Mouse (Mus musculus) embryonic facial prominence, embryonic 14.5 days (tissue): ENCODE data around the gene Chadl. TPM values are rescaled to one million over a fixed set of nuclear protein-coding genes. Genes with fewer than 3 reads are reported as not detected.
"Not testable (repeated sequence)": the region's sequence is repeated elsewhere in the genome, so short reads cannot be mapped to it uniquely, and the experiment has no call there.

ENCODE experiments used
- ATAC-seq: fragments of 200-750 bp; cut with Nextera tagmentation; 2 replicates; pipeline ENCODE4 v1.8.0; 2017; ENCODE audit warnings: low read depth, moderate number of reproducible peaks, moderate TSS enrichment
- DNase-seq: peaks from one replicate; pipeline ENCODE4 v3.0.0-alpha.2; 2015; ENCODE audit warnings: low spot score
- H3K27ac ChIP-seq: fragments of 300-500 bp; sonication (generic); replicated peaks from 2 replicates; pipeline ENCODE4 v1.5.1; 2014; ENCODE audit warnings: low read depth, mild to moderate bottlenecking, low read length, moderate library complexity
- H3K27me3 ChIP-seq: fragments of 300-500 bp; sonication (generic); replicated peaks from 2 replicates; pipeline ENCODE4 v1.6.1; 2014; ENCODE audit warnings: low read length; ENCODE audit not compliant: control insufficient read depth, insufficient read depth
- H3K36me3 ChIP-seq: fragments of 300-500 bp; sonication (generic); 2 replicates; pipeline ENCODE4 v1.6.1; 2014; ENCODE audit warnings: low read length, mixed read lengths; ENCODE audit not compliant: control insufficient read depth, insufficient read depth
- H3K4me1 ChIP-seq: fragments of 300-500 bp; sonication (generic); 2 replicates; pipeline ENCODE4 v1.6.1; 2014; ENCODE audit warnings: antibody characterized with exemption, low read length; ENCODE audit not compliant: control insufficient read depth, insufficient read depth
- H3K4me2 ChIP-seq: fragments of 300-500 bp; sonication (generic); 2 replicates; pipeline ENCODE4 v1.6.1; 2014; ENCODE audit warnings: low read depth, mild to moderate bottlenecking, low read length, moderate library complexity, mixed read lengths
- H3K4me3 ChIP-seq: fragments of 300-500 bp; sonication (generic); 2 replicates; pipeline ENCODE4 v1.5.1; 2014; ENCODE audit warnings: low read depth, mild to moderate bottlenecking, low read length
- H3K9ac ChIP-seq: fragments of 300-500 bp; sonication (generic); 2 replicates; pipeline ENCODE4 v1.6.1; 2014; ENCODE audit warnings: low read depth, mild to moderate bottlenecking, low read length, moderate library complexity, mixed read lengths
- H3K9me3 ChIP-seq: fragments of 300-500 bp; sonication (generic); 2 replicates; pipeline ENCODE4 v1.6.1; 2016; ENCODE audit warnings: low read length; ENCODE audit not compliant: control insufficient read depth
- WGBS: fragments of 180-500 bp; shearing (Covaris S2); extraction: QIAGEN DNeasy Blood & Tissue Kit; methylation state at CpG from one replicate; pipeline ENCODE4 v1.1.7; 2014; 5-methylcytosine and 5-hydroxymethylcytosine counted together
- polyA plus RNA-seq: library from polyadenylated mRNA; unstranded; fragments of >200 nt; fragmentation: Nextera tagmentation; extraction: Ambion mirVana; gene quantifications from 2 replicates; pipeline ENCODE4 v1.2.1, GENCODE M21; 2014

Gene Chadl
- polyA plus RNA-seq, result 11.5 and 14.7 TPM in 2 replicates

DNA sequence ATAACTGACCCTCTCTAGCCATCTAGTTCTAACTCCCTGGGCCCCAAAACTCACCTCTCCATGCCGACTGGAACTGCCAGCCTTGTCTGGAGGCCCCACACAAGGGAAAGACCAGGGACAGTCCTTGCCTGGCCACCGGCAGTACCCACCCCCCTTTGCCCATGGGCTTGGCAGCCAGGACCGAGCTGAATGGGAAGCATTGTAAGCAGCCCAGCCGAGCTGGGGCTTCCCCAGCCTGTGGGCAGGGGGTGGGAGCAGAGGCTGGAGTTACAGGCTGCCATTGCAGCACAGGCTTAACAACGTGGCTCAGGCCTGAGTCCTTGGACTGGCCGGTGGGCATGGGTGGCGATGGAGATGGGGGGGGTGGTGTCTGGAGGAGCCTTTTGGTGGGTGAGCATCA, at the start of gene Chadl:
TSS of gene Chadl (minus strand) at position 113 of the 400 bp plus-strand sequence.
- Histone ChIP-seq H3K4me1 (0 out of 2 replicates have a peak, but pooled peaks cover 5% of the 10 kb centered on the region), H3K9me3 (no peaks in the 10 kb centered on the region), H3K27me3 (peaks cover 30% of the 10 kb centered on the region), H3K4me3 (peak within 1 kb of the TSS; percentile 14; the same call in 1 of the 2 replicates), H3K27ac (no peak within 1 kb of the TSS; the same call in 1 of the 2 replicates), H3K4me2 (peak within 1 kb of the TSS; percentile 32), H3K9ac (peak within 1 kb of the TSS; percentile 27; the same call in 1 of the 2 replicates), H3K36me3 (no peaks in the 10 kb centered on the region)
- WGBS, result 49% methylated on average over 7 of the region's 7 CpGs
- DNase-seq (peak; percentile 47), ATAC-seq (no peak)

DNA sequence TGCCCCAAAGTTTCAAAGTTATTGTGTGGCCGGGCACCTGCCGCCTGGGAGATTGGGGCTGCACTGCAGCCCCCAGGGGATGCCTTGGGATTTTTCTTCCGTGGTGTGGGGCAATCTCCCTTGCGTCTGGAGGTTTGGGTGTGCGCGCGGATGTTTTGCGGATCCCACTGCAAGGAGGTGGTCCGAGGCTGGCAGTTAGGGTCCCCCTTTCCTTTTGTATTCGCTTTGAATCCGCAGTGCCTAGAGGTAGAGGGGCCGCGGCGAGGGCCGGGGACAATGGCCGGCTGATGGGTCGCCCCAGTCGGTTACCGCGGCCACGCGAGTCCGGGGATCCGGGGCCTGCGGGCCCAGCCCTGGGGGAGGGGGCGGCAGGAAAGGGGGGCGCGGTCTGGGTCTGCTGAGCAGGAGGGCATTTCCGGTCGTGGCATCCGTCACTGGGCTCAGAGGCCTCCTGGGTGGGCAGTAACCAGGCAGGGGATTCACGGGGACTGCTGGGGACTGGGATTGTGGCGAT, 48.6 kb upstream of the Chadl start:
- Histone ChIP-seq H3K4me2 (peak overlapping the region; percentile 79), H3K9me3 (no peaks in the 10 kb centered on the region), H3K27ac (peak overlapping the region; percentile 93), H3K4me3 (peak overlapping the region; percentile 96), H3K4me1 (peaks cover 6% of the 10 kb centered on the region; the same call in 1 of the 2 replicates), H3K27me3 (no peaks in the 10 kb centered on the region), H3K36me3 (no peaks in the 10 kb centered on the region), H3K9ac (peak overlapping the region; percentile 83)
- WGBS, result under 1% methylated on average over 30 of the region's 33 CpGs
- peak; percentile 84 for ATAC-seq
- peak; percentile 79 for DNase-seq

DNA sequence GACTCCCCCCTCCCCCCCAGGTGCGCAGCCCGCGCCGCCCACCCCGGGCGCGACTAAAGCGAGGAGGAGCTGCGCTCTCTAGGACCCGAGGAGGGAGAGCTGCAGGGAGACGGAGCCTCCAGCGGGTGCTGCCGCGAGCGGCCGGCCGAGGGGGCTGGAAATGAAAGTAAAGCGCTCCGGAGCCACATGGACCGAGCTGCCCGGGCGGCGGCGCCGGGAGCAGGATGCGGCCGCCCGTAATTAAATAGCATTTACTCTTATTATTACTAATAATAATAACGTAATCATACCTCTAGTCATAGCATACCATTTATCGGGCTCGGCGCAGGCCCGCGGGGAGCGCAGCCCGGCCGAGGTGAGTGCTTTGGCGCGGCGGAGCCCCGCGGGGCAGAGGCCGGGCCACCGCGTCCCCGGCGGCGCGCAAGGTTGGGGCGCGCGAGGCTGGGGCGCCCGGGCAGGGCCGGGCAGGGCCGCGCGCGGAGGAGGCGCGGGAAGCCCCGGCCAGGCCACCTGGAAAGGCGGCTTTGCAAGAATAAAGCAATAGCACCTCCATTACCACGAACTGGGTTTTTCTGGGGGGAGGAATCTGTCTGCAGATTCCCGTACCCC, 48.0 kb upstream of the Chadl start, which contains the start of the genes Zc3h7b and Rangap1:
TSS of gene Zc3h7b (plus strand) at position 66 of the 609 bp plus-strand sequence.
TSS of gene Rangap1 (minus strand) at position 539 of the 609 bp plus-strand sequence.
- ATAC-seq, result peak; percentile 90
- under 1% methylated on average over 48 of the region's 65 CpGs for WGBS

DNA sequence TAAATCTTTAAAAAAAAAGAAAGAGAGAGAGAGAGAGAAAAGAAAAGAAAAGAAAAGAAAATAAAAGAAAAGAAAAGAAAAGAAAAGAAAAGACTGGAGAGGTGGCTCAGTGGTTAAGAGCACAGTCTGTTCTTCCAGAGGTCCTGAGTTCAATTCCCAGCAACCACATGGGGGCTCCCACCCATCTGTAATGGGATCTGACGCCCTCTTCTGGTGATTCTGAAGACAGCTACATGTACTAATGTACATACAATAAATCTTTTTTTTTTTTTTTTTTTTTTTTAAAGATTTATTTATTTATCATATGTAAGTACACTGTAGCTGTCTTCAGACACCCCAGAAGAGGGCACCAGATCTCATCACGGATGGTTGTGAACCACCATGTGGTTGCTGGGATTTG, 45.3 kb upstream of the Chadl start:
- H3K27me3 ChIP-seq, ATAC-seq, H3K4me1 ChIP-seq, H3K4me3 ChIP-seq, H3K4me2 ChIP-seq, H3K36me3 ChIP-seq, H3K27ac ChIP-seq, DNase-seq, H3K9me3 ChIP-seq, H3K9ac ChIP-seq: not testable (repeated sequence)
- 25% methylated on average over 2 of the region's 2 CpGs for WGBS

More for the DNA sequence above, 48.0 kb upstream of the Chadl start, which contains the start of the genes Zc3h7b and Rangap1:
- Histone ChIP-seq H3K9ac (peak within 1 kb of the TSS; percentile 83), H3K27ac (peak within 1 kb of the TSS; percentile 93), H3K9me3 (no peaks in the 10 kb centered on the region), H3K36me3 (no peaks in the 10 kb centered on the region), H3K4me1 (peaks cover 6% of the 10 kb centered on the region; the same call in 1 of the 2 replicates), H3K4me2 (peak within 1 kb of the TSS; percentile 79), H3K4me3 (peak within 1 kb of the TSS; percentile 96), H3K27me3 (no peaks in the 10 kb centered on the region)
- peak; percentile 89 for DNase-seq

DNA sequence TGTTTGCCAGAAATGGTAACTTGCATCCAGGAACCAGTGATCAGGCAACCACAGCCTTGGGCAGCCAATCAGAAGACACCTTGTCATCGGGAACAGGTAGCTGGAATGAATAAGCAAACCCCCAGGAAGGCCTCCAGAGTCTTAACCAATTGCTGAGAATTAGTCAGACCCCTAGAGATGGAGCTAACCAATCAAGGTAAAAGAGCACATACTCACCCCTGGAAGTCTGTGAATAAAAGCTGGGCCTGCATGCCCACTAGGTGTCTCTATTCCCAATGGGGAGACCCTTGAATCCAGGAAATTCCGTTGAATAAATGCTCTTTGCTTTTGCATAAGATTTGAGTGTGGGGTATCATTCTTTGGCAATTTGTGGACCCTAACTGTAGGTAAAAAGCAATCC, 42.8 kb upstream of the Chadl start:
- no peaks in the 10 kb centered on the region for H3K36me3 ChIP-seq
- DNase-seq (peak; percentile 42), ATAC-seq (no peak)
- H3K9me3 ChIP-seq, result no peaks in the 10 kb centered on the region
- 0 out of 2 replicates have a peak, but pooled peaks cover 3% of the 10 kb centered on the region for H3K4me1 ChIP-seq
- 4% methylated on average over 2 of the region's 2 CpGs for WGBS
- H3K27ac ChIP-seq, result no peak overlapping the region
- no peaks in the 10 kb centered on the region for H3K27me3 ChIP-seq
- H3K9ac ChIP-seq, result no peak overlapping the region
- H3K4me3 ChIP-seq, result no peak overlapping the region
- H3K4me2 ChIP-seq, result no peak overlapping the region

DNA sequence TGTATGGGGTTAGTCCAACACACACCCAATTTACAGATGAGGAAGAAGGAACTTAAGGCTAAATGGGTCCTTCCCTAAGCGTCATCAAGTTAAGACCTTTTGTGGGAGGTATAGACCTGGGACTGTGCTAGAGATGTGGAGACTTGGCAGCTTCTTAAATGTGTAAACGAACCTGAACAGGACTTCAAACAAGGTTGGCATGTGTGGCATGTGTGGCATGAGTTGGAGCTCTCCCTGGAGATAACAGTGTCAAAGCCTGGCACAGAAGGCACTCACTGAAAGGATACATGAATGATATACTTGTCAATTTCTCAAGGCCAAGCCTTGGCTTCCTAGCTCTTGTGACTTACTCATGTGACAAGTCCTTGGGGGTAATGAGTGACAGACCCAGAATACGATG, 42.2 kb upstream of the Chadl start:
- H3K36me3 ChIP-seq, result no peaks in the 10 kb centered on the region
- DNase-seq (no peak), ATAC-seq (no peak)
- no peak overlapping the region for H3K4me2 ChIP-seq
- H3K4me1 ChIP-seq, result 0 out of 2 replicates have a peak, but pooled peaks cover under 1% of the 10 kb centered on the region
- H3K27ac ChIP-seq, result no peak overlapping the region
- H3K4me3 ChIP-seq, result no peak overlapping the region
- H3K9me3 ChIP-seq, result no peaks in the 10 kb centered on the region
- H3K9ac ChIP-seq, result no peak overlapping the region
- no peaks in the 10 kb centered on the region for H3K27me3 ChIP-seq
- 74% methylated on average over 3 of the region's 3 CpGs for WGBS

DNA sequence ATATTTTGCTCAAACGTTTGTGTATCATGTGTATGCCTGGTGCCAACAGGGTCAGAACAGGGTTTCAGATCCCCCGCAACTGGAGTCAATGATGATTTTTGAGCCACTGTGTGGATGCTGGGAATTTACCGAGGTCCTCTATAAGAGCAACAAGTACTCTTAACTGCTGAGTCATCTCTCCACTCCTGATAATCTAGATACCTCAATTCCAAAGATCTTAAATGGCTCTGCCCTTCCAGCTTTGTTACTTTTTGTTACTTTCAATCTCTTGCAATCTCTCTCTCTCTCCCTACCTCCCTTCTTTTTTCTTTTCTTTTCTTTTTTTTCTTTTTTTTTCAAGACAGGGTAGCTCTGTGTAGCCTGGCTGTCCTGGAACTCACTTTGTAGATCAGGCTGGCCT, 38.0 kb upstream of the Chadl start:
- DNase-seq (no peak), ATAC-seq (no peak)
- Histone ChIP-seq H3K4me1 (0 out of 2 replicates have a peak, but pooled peaks cover 2% of the 10 kb centered on the region), H3K9ac (no peak overlapping the region), H3K9me3 (no peaks in the 10 kb centered on the region), H3K4me2 (no peak overlapping the region), H3K27me3 (no peaks in the 10 kb centered on the region), H3K4me3 (no peak overlapping the region), H3K36me3 (no peaks in the 10 kb centered on the region), H3K27ac (no peak overlapping the region)
- WGBS, result 52% methylated on average over 3 of the region's 3 CpGs

DNA sequence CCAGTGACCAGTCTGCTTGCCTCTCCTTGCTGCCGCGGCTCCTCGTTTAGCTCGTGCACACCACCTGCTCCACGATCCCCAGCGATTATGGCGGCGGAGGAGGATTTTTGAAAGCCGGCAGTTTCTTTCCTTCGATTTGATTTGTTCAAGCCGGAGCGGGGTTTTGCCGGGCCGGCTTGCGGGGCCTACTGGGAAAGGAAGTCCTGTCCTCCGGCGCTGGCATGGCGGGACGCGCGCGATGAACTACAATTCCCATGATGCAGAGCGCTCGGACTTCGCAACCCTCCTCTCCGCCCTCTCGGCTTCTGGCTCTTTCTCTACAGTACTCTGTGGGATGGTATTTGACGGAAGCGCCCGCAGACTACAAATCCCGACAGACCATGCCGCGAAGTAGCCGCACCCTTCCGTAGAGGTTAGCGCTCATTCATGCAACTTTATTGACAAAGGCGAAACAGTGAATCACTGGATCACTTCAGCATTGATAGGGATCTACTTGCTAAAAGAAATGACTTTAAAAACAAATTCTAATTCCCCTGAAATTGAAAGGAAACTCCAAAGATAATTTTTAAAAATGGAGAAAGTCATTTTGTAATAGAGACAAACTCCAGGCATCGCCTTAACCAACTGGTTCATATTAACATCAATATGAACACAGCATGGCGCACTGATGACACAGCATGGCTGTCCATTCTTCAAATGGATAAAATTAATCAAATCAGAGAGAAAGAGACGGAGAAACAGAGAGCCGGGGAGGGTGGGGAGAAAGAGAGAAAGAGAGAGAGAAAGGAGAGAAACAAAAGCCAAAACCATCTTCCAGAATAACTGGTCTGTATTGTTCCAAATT, 32.9 kb upstream of the Chadl start:
- peak overlapping the region; percentile 66 for H3K27ac ChIP-seq
- 4% methylated on average over 39 of the region's 41 CpGs for WGBS
- ATAC-seq, result peak; percentile 100

More for the DNA sequence above, 32.9 kb upstream of the Chadl start:
- peak; percentile 100 for DNase-seq
- Histone ChIP-seq H3K4me1 (peaks cover 10% of the 10 kb centered on the region), H3K4me2 (peak overlapping the region; percentile 89), H3K27me3 (no peaks in the 10 kb centered on the region), H3K9me3 (no peaks in the 10 kb centered on the region), H3K36me3 (peaks cover 9% of the 10 kb centered on the region), H3K4me3 (peak overlapping the region; percentile 91), H3K9ac (peak overlapping the region; percentile 80)
